Mouse (Mus musculus): Measurements from ENCODE around the gene E130308A19Rik. TPM values are rescaled to one million over a fixed set of nuclear protein-coding genes. Genes with fewer than 3 reads are reported as not detected.

Gene E130308A19Rik
- 2.2 and 3.9 TPM in 2 replicates for polyA plus RNA-seq (2012; ENCODE audit: insufficient read depth, insufficient read length, missing spikeins)

GRCm38 (mm10) chr4:59625998-59626910 is at the start of gene E130308A19Rik:
Gene E130308A19Rik (plus strand): TSS chr4:59626211.
- Histone ChIP-seq H3K4me3 (ENCODE audit: insufficient read depth, low read length) (peak within 1 kb of the TSS; percentile 98), H3K4me1 (ENCODE audit: control insufficient read depth, insufficient read depth, low read length) (no peaks in the 10 kb centered on the region), H3K27ac (ENCODE audit: insufficient read depth, low read depth, low read length) (peak within 1 kb of the TSS; percentile 11; the same call in 1 of the 2 replicates)
- TF ChIP-seq CTCF (IDR thresholded peaks at IDR 0.05; ENCODE audit: low read depth, low read length): no peak
- no peak for TF ChIP-seq POLR2A (IDR thresholded peaks at IDR 0.05; ENCODE audit: borderline replicate concordance, low read depth, low read length)

GRCm38 (mm10) chr4:59580495-59581281 is 45.3 kb upstream of the E130308A19Rik start:
- TF ChIP-seq POLR2A (IDR thresholded peaks at IDR 0.05; ENCODE audit: borderline replicate concordance, low read depth, low read length) (no peak), CTCF (IDR thresholded peaks at IDR 0.05; ENCODE audit: low read depth, low read length) (no peak)
- H3K4me1 ChIP-seq (ENCODE audit: control insufficient read depth, insufficient read depth, low read length): peaks cover 10% of the 10 kb centered on the region
- H3K27ac ChIP-seq (ENCODE audit: insufficient read depth, low read depth, low read length): peak overlapping the region; percentile 37
- peak overlapping the region; percentile 89 for H3K4me3 ChIP-seq (ENCODE audit: insufficient read depth, low read length)

GRCm38 (mm10) chr4:59581314-59582185 is 44.5 kb upstream of the E130308A19Rik start, which contains the start of gene Hsdl2:
Gene Hsdl2 (plus strand): TSS chr4:59581563.
- Histone ChIP-seq H3K4me1 (ENCODE audit: control insufficient read depth, insufficient read depth, low read length) (peaks cover 7% of the 10 kb centered on the region), H3K4me3 (ENCODE audit: insufficient read depth, low read length) (peak within 1 kb of the TSS; percentile 89), H3K27ac (ENCODE audit: insufficient read depth, low read depth, low read length) (peak within 1 kb of the TSS; percentile 37)
- TF ChIP-seq CTCF (IDR thresholded peaks at IDR 0.05; ENCODE audit: low read depth, low read length): no peak
- no peak for TF ChIP-seq POLR2A (IDR thresholded peaks at IDR 0.05; ENCODE audit: borderline replicate concordance, low read depth, low read length)

- TF ChIP-seq CTCF (IDR thresholded peaks at IDR 0.05; ENCODE audit: low read depth, low read length) (no peak), POLR2A (IDR thresholded peaks at IDR 0.05; ENCODE audit: borderline replicate concordance, low read depth, low read length) (no peak)
- Histone ChIP-seq H3K4me3 (ENCODE audit: insufficient read depth, low read length) (peak overlapping the region; percentile 86; the same call in 1 of the 2 replicates), H3K4me1 (ENCODE audit: control insufficient read depth, insufficient read depth, low read length) (peaks cover 7% of the 10 kb centered on the region), H3K27ac (ENCODE audit: insufficient read depth, low read depth, low read length) (no peak overlapping the region)
Observed at GRCm38 (mm10) chr4:59582186-59582585, 43.8 kb upstream of the E130308A19Rik start.

- Histone ChIP-seq H3K27ac (ENCODE audit: insufficient read depth, low read depth, low read length) (no peak overlapping the region), H3K4me1 (ENCODE audit: control insufficient read depth, insufficient read depth, low read length) (peaks cover 7% of the 10 kb centered on the region), H3K4me3 (ENCODE audit: insufficient read depth, low read length) (no peak overlapping the region)
- TF ChIP-seq CTCF (IDR thresholded peaks at IDR 0.05; ENCODE audit: low read depth, low read length) (no peak), POLR2A (IDR thresholded peaks at IDR 0.05; ENCODE audit: borderline replicate concordance, low read depth, low read length) (no peak)
Observed at GRCm38 (mm10) chr4:59585097-59585496, 40.9 kb upstream of the E130308A19Rik start.

- TF ChIP-seq CTCF (IDR thresholded peaks at IDR 0.05; ENCODE audit: low read depth, low read length) (no peak), POLR2A (IDR thresholded peaks at IDR 0.05; ENCODE audit: borderline replicate concordance, low read depth, low read length) (no peak)
- H3K27ac ChIP-seq (ENCODE audit: insufficient read depth, low read depth, low read length): no peak overlapping the region
- peaks cover under 1% of the 10 kb centered on the region; the same call in 1 of the 2 replicates for H3K4me1 ChIP-seq (ENCODE audit: control insufficient read depth, insufficient read depth, low read length)
- no peak overlapping the region for H3K4me3 ChIP-seq (ENCODE audit: insufficient read depth, low read length)
Observed at GRCm38 (mm10) chr4:59587215-59587871, 38.7 kb upstream of the E130308A19Rik start.

GRCm38 (mm10) chr4:59587872-59588226 is 38.2 kb upstream of the E130308A19Rik start:
- Histone ChIP-seq H3K4me3 (ENCODE audit: insufficient read depth, low read length) (no peak overlapping the region), H3K4me1 (ENCODE audit: control insufficient read depth, insufficient read depth, low read length) (no peaks in the 10 kb centered on the region), H3K27ac (ENCODE audit: insufficient read depth, low read depth, low read length) (no peak overlapping the region)
- TF ChIP-seq POLR2A (IDR thresholded peaks at IDR 0.05; ENCODE audit: borderline replicate concordance, low read depth, low read length) (no peak), CTCF (IDR thresholded peaks at IDR 0.05; ENCODE audit: low read depth, low read length) (no peak)

GRCm38 (mm10) chr4:59594614-59595013 is 31.4 kb upstream of the E130308A19Rik start:
- Histone ChIP-seq H3K4me1 (ENCODE audit: control insufficient read depth, insufficient read depth, low read length) (peaks cover 18% of the 10 kb centered on the region), H3K27ac (ENCODE audit: insufficient read depth, low read depth, low read length) (peak overlapping the region; percentile 35; the same call in 1 of the 2 replicates), H3K4me3 (ENCODE audit: insufficient read depth, low read length) (no peak overlapping the region)
- TF ChIP-seq POLR2A (IDR thresholded peaks at IDR 0.05; ENCODE audit: borderline replicate concordance, low read depth, low read length) (no peak), CTCF (IDR thresholded peaks at IDR 0.05; ENCODE audit: low read depth, low read length) (no peak)

Measured in bone marrow macrophage, adult 2 months (primary cell).